Mouse (Mus musculus) cerebellum, adult (tissue): ENCODE measurements at regions not wholly inside any gene's neighbourhood (a gene's known extent, or its start where the extent isn't known, plus 50 kb on each side); places are given as distances from the start of the nearest gene placed in this dataset.
"Not testable (repeated sequence)": the region's sequence is repeated elsewhere in the genome, so short reads cannot be mapped to it uniquely, and the experiment has no call there.

Experiments used
- ATAC-seq: cut with Nextera tagmentation; 2 replicates; pipeline ENCODE4 v1.9.2; 2017; ENCODE audit warnings: mild to moderate bottlenecking, moderate library complexity, mixed read lengths; ENCODE audit not compliant: insufficient number of reproducible peaks, low FRiP score, low TSS enrichment

DNA sequence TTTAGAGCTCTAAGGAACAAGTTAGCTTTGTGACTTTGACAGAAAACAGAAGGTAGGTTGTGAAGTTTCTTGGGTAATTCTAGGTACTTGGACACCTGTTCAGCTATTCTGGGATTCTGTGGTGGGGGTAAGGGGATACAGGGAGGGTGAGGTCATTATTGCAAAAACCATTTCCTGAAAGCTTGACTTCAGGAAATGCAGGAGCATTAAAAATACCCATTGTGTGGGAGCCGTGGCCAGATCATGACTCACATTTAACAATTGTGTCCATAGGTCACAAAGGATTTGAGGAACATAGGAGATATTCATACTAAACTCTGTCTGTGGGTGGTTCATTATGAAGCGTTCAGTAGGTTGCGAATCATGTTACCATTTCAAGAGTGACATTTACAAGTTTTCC lies 102.4 kb downstream of the Gm5426 start:
- ATAC-seq: no peak

GRCm38 (mm10) chr10:96240591-96240990 lies 104.2 kb downstream of the Gm5426 start:
- ATAC-seq: no peak

DNA sequence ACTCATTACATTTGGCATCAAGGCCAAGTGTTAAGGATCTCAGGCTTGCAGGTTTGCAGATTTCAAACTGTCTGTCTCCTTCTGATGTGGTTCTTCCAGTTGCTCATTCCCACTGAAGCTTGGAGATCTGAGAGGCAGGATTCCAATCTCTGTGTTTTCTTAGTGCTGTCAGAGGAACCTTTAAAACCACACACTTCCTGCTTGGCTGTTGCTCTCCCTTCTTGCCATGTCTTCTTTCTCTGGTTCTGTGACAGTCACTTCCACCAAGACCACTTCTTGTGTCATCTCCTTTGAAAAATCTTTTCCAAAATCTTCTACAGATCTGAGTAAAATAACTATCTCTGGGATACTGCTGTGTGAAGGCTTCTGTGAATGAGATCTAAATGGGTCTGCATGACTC lies 117.3 kb downstream of the Gm5426 start:
- ATAC-seq: no peak

DNA sequence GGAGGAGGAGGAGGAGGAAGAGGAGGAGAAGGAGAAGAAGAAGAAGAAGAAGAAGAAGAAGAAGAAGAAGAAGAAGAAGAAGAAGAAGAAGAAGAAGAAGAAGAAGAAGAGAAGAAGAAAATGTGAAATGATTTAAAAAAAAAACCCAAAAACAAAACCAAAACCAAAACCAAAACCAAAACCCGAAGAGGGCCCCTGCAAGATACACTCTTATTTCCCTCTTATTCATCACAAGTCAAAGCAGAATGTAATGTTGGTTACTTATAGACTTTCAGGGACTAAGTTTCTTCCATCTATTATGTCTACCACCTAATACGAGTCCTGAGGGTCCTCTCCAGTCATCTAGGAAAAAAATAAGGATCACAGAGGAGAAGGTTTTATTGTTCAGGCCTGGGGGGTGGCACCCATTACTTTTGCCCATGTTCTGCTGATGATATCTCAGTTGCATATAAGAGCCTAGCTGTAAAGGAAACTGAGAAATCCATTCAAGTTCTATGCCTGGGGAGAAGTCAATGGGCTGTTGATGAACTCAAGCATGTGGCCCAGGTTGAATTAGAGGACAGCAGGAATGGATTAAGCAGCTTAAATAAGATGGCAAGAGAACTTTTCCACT lies 118.0 kb downstream of the Gm5426 start:
- ATAC-seq: no peak

DNA sequence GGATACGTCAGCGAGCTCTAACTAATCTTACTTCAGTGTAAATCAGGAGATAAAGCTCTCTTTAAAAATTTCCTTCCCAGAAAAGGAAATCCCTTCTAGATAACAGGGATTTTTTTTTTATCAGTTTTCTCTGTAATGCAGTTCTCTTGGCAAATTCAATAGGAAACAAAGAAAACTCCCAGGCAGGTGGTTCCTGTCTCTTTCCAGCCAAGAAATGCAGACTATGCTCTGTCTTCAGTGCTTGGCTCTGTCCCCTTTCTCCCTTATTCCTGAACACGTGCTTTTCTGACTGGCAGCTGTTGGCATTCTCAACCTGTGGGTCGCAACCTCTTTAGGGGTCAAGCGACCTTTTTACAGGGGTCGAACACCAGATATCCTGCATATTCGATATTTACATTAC lies 121.5 kb downstream of the Gm5426 start:
- ATAC-seq: no peak

GRCm38 (mm10) chr10:96259242-96259641 lies 122.8 kb downstream of the Gm5426 start:
- ATAC-seq: no peak

DNA sequence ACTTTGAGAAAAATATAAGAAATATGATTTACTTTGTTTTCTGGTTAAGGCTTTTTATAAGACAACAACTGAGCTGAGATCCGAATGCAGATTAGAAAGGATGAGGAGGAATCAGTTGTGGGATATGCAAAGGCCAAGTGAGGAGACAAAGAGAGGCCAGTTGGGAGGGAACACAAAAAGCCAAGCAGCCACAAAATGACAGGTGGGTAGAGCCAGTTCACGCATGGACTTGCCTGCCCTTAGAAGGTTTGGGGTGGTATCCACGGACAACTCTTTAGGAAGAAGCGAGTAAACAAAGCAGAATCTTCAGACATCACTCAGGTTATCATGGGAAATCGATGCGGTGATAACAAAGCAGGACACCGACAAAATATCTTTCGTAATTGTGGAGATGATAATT lies 123.2 kb downstream of the Gm5426 start:
- no peak for ATAC-seq

- no peak for ATAC-seq
Measured at GRCm38 (mm10) chr10:96263544-96263943, 127.1 kb downstream of the Gm5426 start.

- ATAC-seq: no peak
Measured at GRCm38 (mm10) chr10:96264433-96264832, 128.0 kb downstream of the Gm5426 start.

DNA sequence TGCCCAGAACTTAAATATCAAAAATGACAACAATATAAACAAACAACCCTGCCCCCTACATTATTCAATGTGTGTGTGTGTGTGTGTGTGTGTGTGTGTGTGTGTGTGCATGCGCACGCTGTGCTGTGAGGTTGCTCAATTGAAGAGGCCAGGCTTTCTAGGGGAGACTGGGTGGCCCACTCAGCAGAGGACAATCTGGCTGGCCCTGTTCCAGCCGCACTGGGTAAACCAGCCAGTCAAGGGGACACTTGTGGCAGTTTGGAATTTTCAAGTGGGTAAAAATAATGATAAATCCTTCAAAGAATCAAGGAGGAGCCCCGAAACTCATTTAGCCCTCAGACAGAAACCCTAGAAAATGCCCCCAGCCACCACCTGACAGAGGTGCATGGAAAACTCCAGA lies 128.5 kb downstream of the Gm5426 start:
- no peak for ATAC-seq

DNA sequence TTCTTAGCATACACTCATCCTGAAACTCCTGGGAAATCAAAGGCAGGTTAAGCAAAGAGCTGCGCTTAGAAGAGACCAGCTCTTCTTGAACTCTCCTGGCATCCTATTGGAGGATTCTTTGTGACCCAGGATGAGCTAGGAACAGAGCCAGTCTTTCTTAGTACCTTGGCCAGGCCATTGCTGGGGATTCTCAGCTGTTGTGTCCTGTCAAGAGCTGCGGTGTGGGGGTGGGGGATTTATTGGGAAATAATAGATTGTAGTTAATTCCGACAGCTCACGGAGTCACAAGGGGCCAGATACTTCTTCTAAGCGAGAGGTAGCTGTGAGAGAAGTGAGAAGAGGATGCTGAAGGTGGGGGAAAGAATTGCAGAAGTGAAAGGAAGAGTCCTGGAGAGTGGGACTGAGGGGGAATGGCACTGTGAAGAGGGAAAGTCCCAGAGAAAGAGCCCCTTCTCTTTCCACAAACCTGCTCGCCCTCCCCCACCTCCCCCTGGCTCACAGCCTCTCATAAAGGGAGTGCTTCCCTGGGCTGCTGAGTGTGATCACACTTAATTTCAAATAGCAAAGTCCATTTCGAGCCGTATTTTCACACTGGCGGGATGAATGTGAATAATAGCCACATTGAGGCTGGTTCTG lies 129.8 kb downstream of the Gm5426 start:
- no peak for ATAC-seq

GRCm38 (mm10) chr10:96267603-96268002 lies 131.2 kb downstream of the Gm5426 start:
- ATAC-seq: no peak

- ATAC-seq: no peak
Measured at GRCm38 (mm10) chr10:96273607-96274365, 137.4 kb downstream of the Gm5426 start.

GRCm38 (mm10) chr10:96280149-96280548 lies 143.7 kb downstream of the Gm5426 start:
- ATAC-seq: no peak

- ATAC-seq: no peak
Measured at GRCm38 (mm10) chr10:96285407-96286093, 149.1 kb downstream of the Gm5426 start.

GRCm38 (mm10) chr10:96286094-96286485 lies 149.7 kb downstream of the Gm5426 start:
- ATAC-seq: no peak

- ATAC-seq: not testable (repeated sequence)
Measured at GRCm38 (mm10) chr10:96289005-96289404, 152.6 kb downstream of the Gm5426 start.

DNA sequence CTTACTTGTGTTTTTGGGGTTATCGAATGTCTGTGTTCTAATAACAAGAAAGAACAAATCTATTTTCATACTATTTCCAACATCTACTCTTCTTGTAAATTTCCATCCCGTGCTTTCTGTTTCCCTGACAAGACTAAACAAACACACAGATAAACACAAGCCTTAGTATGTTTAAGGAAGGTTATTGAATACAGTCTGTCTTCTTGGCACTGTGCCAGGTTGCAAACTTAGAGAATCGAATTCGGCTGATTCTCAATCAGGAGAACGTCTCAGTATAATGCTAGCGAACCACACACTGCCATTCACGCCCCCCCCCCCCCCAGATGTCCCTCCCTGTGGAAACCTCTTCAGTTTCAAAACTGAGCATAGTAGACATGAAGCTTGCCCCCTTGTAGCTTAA lies 157.2 kb downstream of the Gm5426 start:
- no peak for ATAC-seq

DNA sequence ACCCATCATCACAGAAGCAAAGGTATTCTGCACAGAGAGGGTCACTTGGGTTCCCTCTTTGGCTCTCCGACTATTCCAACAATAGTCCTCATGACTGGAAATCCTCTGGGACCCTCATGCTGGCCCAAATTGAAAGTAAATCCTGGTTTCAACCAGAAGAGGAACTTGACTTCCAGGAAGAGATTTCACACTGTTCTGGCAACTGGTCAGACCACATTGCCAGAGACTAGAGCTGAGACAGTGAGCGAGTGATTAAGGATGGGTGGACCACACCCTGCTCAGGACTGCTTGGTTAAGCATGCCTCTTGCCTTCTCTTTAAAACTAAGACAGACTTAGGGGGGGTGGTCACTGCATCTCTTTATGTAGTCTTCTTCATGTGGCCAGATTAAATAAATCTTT lies 158.3 kb downstream of the Gm5426 start:
- ATAC-seq: no peak

GRCm38 (mm10) chr10:96297658-96298057 lies 161.3 kb downstream of the Gm5426 start:
- peak; percentile 74 for ATAC-seq

DNA sequence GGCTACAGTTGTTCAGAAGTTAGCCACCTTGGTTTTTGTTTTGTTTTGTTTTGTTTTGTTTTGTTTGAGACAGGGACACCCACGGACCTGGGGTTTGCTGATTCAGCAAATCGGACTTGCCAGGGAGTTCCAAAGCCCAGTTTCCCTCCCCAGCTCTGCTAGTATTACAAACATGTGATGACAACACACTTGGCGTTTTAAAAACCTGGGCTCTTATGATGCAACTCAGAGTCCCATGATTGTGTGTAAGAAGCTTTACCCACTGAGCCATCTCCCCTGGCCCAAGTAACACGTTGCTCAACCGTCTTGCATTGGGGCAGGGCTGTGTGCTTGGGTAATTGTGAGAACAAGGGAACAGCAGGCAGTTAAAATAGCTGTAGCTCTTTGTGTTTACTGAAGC lies 162.2 kb downstream of the Gm5426 start:
- ATAC-seq: no peak
